Mouse (Mus musculus) spleen, postnatal 36 days (tissue): ENCODE data around the gene Olfr56.
"Not testable (repeated sequence)": the region's sequence is repeated elsewhere in the genome, so short reads cannot be mapped to it uniquely, and the experiment has no call there.

Experiments
- DNase-seq, 2 experiments: peaks; one replicate each; pipeline ENCODE4 v3.0.0; 2022; ENCODE audit warnings: low spot score in 2 of 2, mixed read lengths in 1 of 2

Olfr56 gene

DNA sequence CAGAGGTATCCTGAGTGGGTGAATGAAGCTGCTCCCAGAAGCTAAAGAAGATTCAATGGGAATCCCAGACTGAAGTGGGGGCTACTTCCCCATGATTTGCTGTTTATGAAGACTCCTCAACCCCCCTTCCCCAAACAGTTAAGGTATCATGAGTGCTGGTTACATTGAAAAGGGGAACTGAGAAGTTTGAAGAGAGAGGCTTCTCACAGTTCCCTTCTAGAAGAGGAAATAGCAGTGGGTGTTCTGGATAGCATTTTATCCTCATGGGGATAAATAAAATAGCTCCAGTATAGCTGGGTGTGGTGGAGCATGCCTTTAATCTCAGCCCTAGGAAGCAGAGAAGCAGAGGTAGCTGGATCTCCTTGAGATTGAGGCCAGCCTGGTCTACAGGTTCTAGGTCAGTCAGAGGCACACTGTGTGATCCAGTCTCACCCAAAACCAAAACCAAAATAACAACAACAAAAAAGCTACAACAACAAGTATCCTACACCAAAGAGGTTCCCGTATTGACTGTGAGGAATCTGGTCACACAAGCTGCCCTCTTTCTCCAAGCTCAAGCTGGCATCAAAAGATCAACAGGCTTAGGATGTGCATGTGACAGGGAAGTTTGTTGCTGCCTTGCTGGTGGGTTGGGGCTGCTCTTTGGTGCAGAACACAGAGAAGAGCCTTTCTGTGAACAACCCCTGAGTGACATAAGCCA is at the start of gene Olfr56:
Gene Olfr56 (plus strand): TSS at position 650 of the 700 bp plus-strand sequence.
- DNase-seq = not testable (repeated sequence)

- not testable (repeated sequence) for DNase-seq
These were observed 45.3 kb upstream of the Olfr56 start for GRCm38 (mm10) chr11:48933422-48933821.

- not testable (repeated sequence) for DNase-seq
These were observed 44.8 kb upstream of the Olfr56 start for GRCm38 (mm10) chr11:48933923-48934322.

- DNase-seq = not testable (repeated sequence)
These were observed 43.4 kb upstream of the Olfr56 start for GRCm38 (mm10) chr11:48935291-48935690.

DNA sequence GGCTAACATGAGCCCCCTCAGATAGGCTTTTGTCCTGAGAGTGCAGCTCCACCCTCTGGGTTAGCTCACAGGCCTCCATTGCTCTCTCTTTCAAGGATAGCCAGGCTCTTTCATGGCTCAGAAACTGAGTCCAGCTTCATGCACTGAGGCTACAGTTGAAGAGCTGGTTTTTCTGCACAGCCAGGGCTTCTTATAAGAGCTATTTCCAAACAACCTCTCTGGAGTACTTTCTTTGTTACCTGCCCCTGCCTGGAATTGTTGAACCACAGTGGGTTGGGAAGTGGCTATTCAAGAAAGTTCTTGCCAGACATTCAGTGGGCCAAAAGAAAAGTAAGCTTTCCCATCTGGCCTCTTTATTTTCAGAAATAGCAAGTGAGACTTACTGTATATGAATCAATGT is 39.4 kb upstream of the Olfr56 start:
- not testable (repeated sequence) for DNase-seq

- not testable (repeated sequence) for DNase-seq
These were observed 32.6 kb upstream of the Olfr56 start, which contains the start of gene Psme2b for GRCm38 (mm10) chr11:48946090-48946489. Gene Psme2b (minus strand): TSS chr11:48946190.

- DNase-seq = not testable (repeated sequence)
These were observed 4.0 kb upstream of the Olfr56 start for GRCm38 (mm10) chr11:48974686-48975085.

DNA sequence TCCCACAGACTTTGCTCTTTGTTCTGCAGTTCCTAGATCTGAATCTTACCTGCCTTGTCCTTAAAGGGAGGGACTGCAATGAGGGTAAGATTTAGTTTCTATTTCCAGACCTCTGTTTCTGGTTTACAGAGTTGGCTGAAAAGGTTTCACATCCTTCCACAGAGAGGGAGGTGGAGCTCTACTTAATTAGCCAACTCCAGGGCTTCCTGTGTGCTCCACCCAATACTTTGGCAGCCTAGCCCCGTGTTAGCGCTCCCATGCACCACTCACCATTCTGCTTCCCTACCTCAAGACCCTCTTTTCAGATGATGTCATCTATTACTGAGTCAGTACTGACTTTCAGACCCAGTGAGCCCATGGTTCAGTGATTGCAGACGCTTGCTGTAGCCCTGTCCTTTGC is 562 bp downstream of the Olfr56 start, which contains the start of gene 9930111J21Rik1:
Gene 9930111J21Rik1 (minus strand): TSS at position 148 of the 400 bp plus-strand sequence.
- DNase-seq = not testable (repeated sequence)

DNA sequence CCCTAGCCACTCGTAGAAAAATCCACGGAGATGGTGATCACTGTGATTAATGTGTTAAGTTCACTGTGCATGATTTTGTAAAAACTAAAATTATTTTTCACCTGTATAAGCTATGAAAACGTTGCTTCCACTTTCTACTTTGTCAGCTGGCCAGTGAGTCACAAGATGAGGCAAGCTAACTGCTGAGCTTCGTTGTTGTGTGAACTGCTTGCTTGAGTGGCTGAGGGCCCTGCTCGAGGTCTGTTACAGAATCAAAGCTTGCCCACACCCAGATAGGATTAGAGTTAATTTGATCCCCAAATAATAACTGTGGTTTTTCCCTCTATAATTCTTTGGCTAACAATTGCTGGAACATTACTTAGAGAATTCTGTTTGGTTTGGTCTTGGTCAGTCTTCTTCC is 1.4 kb downstream of the Olfr56 start:
- DNase-seq = not testable (repeated sequence)

DNA sequence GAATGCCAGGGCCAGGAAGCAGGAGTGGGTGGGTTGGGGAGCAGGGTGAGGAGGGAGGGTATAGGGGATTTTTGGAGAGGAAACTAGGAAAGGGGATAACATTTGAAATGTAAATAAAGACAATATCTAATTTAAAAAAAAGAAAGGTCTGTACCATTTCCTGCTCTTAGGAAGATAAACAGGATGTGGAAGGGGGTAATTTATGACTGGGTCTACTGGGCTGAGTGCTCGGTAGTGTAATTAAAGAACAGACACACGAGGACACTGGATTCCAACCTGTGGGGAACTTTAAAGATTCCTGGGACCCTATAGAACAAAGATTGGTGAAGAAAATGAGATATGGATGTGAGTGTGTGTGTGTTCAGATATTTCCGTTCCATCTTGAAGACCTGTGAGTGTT is 4.2 kb downstream of the Olfr56 start:
- DNase-seq = not testable (repeated sequence)

DNA sequence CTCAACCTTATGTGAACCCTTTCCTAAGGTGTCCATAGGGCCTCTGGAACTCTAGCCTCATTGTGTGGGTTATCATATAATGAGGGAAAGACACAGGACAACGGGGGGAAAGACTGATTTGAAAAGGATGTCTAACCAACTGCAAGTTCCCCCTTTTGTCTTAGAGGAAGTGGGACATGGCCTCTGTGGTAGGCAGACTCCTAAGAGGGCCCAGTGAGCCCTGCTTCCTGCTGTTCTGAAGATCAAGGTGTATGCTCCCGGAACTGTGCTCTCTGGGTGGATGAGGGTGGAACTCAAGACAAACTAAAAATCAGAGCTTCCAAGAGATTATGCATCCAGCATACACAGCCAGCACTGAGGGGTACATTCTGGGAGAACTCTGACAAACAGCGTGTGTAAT is 9.5 kb downstream of the Olfr56 start:
- peak in 1 of 2 experiments; percentile 17 for DNase-seq

- not testable (repeated sequence) for DNase-seq
These were observed 11.3 kb downstream of the Olfr56 start for GRCm38 (mm10) chr11:48989981-48990380.

- not testable (repeated sequence) for DNase-seq
These were observed 13.2 kb downstream of the Olfr56 start, which contains the start of gene Gm12185 for GRCm38 (mm10) chr11:48991740-48992520. Gene Gm12185 (minus strand): TSS chr11:48992226.

DNA sequence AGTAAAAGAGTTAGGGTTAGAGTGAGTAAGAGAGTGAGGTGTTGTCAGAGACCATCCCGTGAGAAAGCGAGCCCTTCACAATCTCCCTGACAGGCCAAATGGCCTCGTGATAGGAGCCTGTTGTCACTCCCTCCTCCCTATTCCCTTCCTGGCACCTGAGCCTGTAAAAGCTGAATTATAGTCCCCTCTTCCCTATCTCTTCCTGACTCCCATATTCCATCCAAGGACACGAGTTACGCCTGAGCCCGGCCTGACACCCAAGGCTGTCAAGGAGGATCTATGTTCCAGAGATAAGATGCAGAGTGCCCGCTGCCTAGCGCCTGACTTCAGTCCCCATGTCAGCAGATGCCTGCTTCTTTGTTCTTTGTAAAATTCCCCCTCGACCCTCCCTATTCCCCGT is 14.6 kb downstream of the Olfr56 start:
- DNase-seq = not testable (repeated sequence)

GRCm38 (mm10) chr11:48994018-48994417 is 15.3 kb downstream of the Olfr56 start, which contains the start of gene Tgtp1:
Gene Tgtp1 (minus strand): TSS chr11:48994172.
- not testable (repeated sequence) for DNase-seq

DNA sequence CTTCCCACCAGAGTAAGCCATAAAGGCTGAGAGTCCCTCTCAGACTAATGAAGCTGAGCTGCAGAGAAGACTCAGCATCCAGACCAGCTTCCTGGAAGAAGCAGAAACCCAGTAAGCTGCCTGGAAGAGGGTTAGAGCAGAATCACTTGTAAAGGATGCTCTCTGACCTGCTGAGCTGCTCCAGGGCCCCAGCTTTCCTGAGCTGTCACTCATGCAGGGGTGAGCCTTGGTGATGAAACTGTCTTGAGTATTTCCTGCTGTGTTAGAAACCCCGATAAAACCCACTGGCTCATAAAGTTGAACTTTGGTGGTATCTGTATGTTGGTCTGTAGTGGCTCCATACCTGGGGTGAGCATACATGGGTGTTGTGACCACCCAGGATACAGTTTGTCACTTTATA is 21.7 kb downstream of the Olfr56 start:
- not testable (repeated sequence) for DNase-seq

GRCm38 (mm10) chr11:49006317-49006716 is 27.6 kb downstream of the Olfr56 start:
- DNase-seq = not testable (repeated sequence)

GRCm38 (mm10) chr11:49006785-49007184 is 28.1 kb downstream of the Olfr56 start:
- not testable (repeated sequence) for DNase-seq

GRCm38 (mm10) chr11:49012074-49012473 is 33.4 kb downstream of the Olfr56 start:
- not testable (repeated sequence) for DNase-seq

- not testable (repeated sequence) for DNase-seq
These were observed 71.4 kb downstream of the Olfr56 start for GRCm38 (mm10) chr11:49050064-49050463.

- not testable (repeated sequence) for DNase-seq
These were observed 72.6 kb downstream of the Olfr56 start, which contains the start of gene 9930111J21Rik2 for GRCm38 (mm10) chr11:49051093-49051891. Gene 9930111J21Rik2 (minus strand): TSS chr11:49051242.
